Mouse (Mus musculus) lung, adult 2 months (tissue): Measurements from ENCODE around the gene 4930404N11Rik.

ENCODE experiments used
- CTCF ChIP-seq: fragments of 200-500 bp; IDR thresholded peaks from 2 replicates; pipeline ENCODE4 v1.5.1; 2011; ENCODE audit warnings: mild to moderate bottlenecking, low read length, control low read depth; ENCODE audit not compliant: insufficient read depth
- POLR2A ChIP-seq: fragments of 200-500 bp; IDR thresholded peaks from 2 replicates; pipeline ENCODE4 v1.6.1; 2011; ENCODE audit warnings: low read depth, mild to moderate bottlenecking, control low read depth, low read length, borderline replicate concordance; ENCODE audit errors: extremely low read depth

GRCm38 (mm10) chr10:81317273-81317672, 48.3 kb downstream of the 4930404N11Rik start:
- TF ChIP-seq POLR2A (no peak), CTCF (no peak)
